Mouse (Mus musculus) G1E (cell line): ENCODE measurements around the gene Lyzl6.

ENCODE experiments used
- CTCF ChIP-seq: IDR thresholded peaks from 2 replicates; pipeline ENCODE4 v1.5.1; 2012; ENCODE audit warnings: low read depth, low read length, inconsistent platforms, mixed read lengths
- GATA1 ChIP-seq: IDR thresholded peaks from 2 replicates; pipeline ENCODE4 v1.6.1; 2012; ENCODE audit warnings: borderline replicate concordance, low read length, inconsistent platforms, mixed read lengths
- TAL1 ChIP-seq: conservative IDR thresholded peaks from 2 replicates; pipeline ENCODE4 v1.6.1; 2012; ENCODE audit warnings: low read depth, low read length, inconsistent platforms, mixed read lengths

- TF ChIP-seq CTCF (peak; percentile 91), TAL1 (no peak), GATA1 (no peak)
These were observed 36.9 kb upstream of the Lyzl6 start for GRCm38 (mm10) chr11:103675556-103675955.
